Mouse (Mus musculus) embryonic facial prominence, embryonic 11.5 days (tissue): ENCODE results near the gene Bicra. TPM values are rescaled to one million over a fixed set of nuclear protein-coding genes. Genes with fewer than 3 reads are reported as not detected.

ENCODE experiments used
- ATAC-seq: fragments of 200-750 bp; cut with Nextera tagmentation; replicated peaks from 2 replicates; pipeline ENCODE4 v1.8.0; 2017; ENCODE audit warnings: low read depth; ENCODE audit not compliant: insufficient number of reproducible peaks, low FRiP score, low TSS enrichment
- DNase-seq: peaks from one replicate; pipeline ENCODE4 v3.0.0-alpha.2; 2015; ENCODE audit warnings: low spot score
- H3K27ac ChIP-seq: fragments of 300-500 bp; sonication (generic); replicated peaks from 2 replicates; pipeline ENCODE4 v1.5.1; 2014; ENCODE audit warnings: mild to moderate bottlenecking, low read depth, low read length, control low read depth
- H3K27me3 ChIP-seq: fragments of 300-500 bp; sonication (generic); 2 replicates; pipeline ENCODE4 v1.6.1; 2014; ENCODE audit warnings: mild to moderate bottlenecking, low read length, moderate library complexity, mixed read lengths; ENCODE audit not compliant: control insufficient read depth, insufficient read depth
- H3K36me3 ChIP-seq: fragments of 300-500 bp; sonication (generic); replicated peaks from 2 replicates; pipeline ENCODE4 v1.6.1; 2014; ENCODE audit warnings: low read depth, mild to moderate bottlenecking, low read length, moderate library complexity, mixed read lengths; ENCODE audit not compliant: control insufficient read depth, insufficient read depth
- H3K4me1 ChIP-seq: fragments of 300-500 bp; sonication (generic); 2 replicates; pipeline ENCODE4 v1.6.1; 2014; ENCODE audit warnings: low read length, mixed read lengths; ENCODE audit not compliant: control insufficient read depth, insufficient read depth
- H3K4me2 ChIP-seq: fragments of 300-500 bp; sonication (generic); 2 replicates; pipeline ENCODE4 v1.6.1; 2014; ENCODE audit warnings: low read depth, mild to moderate bottlenecking, control low read depth, low read length, moderate library complexity
- H3K4me3 ChIP-seq: fragments of 300-500 bp; sonication (generic); 2 replicates; pipeline ENCODE4 v1.5.1; 2014; ENCODE audit warnings: low read depth, low read length, control low read depth
- H3K9ac ChIP-seq: fragments of 300-500 bp; sonication (generic); replicated peaks from 2 replicates; pipeline ENCODE4 v1.6.1; 2014; ENCODE audit warnings: mild to moderate bottlenecking, control low read depth, low read length
- H3K9me3 ChIP-seq: fragments of 300-500 bp; sonication (generic); replicated peaks from 2 replicates; pipeline ENCODE4 v1.6.1; 2016; ENCODE audit warnings: mild to moderate bottlenecking, low read length, inconsistent platforms, mixed read lengths; ENCODE audit not compliant: control insufficient read depth
- WGBS: fragments of 180-500 bp; shearing (Covaris S2); extraction: QIAGEN DNeasy Blood & Tissue Kit; methylation state at CpG from one replicate; pipeline ENCODE4 v1.1.7; 2014; 5-methylcytosine and 5-hydroxymethylcytosine counted together
- polyA plus RNA-seq: library from polyadenylated mRNA; unstranded; fragments of >200 nt; fragmentation: Nextera tagmentation; extraction: Ambion mirVana; gene quantifications from 2 replicates; pipeline ENCODE4 v1.2.1, GENCODE M21; 2014

The Bicra gene
- polyA plus RNA-seq, 1 experiment from 2014 or later: 4.2 TPM

DNA sequence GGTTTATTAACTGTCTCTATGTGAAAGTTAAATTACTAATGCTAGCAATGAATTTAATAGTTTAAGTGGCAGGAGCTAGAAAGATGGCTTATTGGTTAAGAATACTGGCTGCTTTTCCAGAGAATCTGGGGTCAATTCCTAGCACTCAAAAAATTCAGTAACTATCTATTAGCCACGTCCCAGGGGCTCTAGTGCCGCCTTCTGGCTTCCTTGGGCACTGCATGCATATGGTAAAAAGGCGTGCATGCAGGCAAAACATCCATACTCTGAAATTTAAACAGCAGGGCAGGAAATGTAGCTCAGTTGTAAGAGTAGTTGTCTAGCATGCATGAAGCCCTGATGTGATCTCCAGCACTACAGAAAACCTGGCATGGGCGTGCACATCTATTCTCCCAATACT lies 15.8 kb upstream of the Bicra start:
- ATAC-seq (no peak), DNase-seq (no peak)
- H3K4me1 ChIP-seq: no peaks in the 10 kb centered on the region
- H3K9me3 ChIP-seq: 0 out of 2 replicates have a peak, but pooled peaks cover 3% of the 10 kb centered on the region
- no peaks in the 10 kb centered on the region for H3K36me3 ChIP-seq
- H3K4me3 ChIP-seq: no peak overlapping the region
- no peak overlapping the region for H3K4me2 ChIP-seq
- no peak overlapping the region for H3K9ac ChIP-seq
- H3K27ac ChIP-seq: no peak overlapping the region
- WGBS: 36% methylated on average over 4 of the region's 4 CpGs
- peaks cover 9% of the 10 kb centered on the region; the same call in 1 of the 2 replicates for H3K27me3 ChIP-seq

DNA sequence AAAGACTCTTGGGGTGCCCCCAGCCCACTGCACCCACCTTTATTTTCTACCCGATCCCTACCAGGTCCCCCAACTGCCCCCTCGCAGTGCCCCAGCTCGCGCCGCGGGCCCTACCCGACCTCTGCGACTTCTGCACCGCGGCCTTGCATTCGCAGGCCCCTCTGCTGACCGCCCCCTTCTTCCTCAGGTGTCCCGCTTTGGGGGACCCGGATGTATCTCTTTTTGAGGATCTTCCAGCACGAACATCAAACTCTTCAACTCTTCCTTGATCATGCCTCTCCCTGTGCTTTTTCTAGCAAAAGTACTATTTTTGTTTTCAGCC lies 14.3 kb upstream of the Bicra start:
- no peak for ATAC-seq
- Histone ChIP-seq H3K27ac (no peak overlapping the region), H3K9me3 (0 out of 2 replicates have a peak, but pooled peaks cover 3% of the 10 kb centered on the region), H3K4me2 (no peak overlapping the region), H3K36me3 (no peaks in the 10 kb centered on the region), H3K9ac (no peak overlapping the region), H3K4me1 (no peaks in the 10 kb centered on the region), H3K27me3 (peaks cover 9% of the 10 kb centered on the region; the same call in 1 of the 2 replicates), H3K4me3 (no peak overlapping the region)
- no peak for DNase-seq
- 80% methylated on average over 15 of the region's 15 CpGs for WGBS

DNA sequence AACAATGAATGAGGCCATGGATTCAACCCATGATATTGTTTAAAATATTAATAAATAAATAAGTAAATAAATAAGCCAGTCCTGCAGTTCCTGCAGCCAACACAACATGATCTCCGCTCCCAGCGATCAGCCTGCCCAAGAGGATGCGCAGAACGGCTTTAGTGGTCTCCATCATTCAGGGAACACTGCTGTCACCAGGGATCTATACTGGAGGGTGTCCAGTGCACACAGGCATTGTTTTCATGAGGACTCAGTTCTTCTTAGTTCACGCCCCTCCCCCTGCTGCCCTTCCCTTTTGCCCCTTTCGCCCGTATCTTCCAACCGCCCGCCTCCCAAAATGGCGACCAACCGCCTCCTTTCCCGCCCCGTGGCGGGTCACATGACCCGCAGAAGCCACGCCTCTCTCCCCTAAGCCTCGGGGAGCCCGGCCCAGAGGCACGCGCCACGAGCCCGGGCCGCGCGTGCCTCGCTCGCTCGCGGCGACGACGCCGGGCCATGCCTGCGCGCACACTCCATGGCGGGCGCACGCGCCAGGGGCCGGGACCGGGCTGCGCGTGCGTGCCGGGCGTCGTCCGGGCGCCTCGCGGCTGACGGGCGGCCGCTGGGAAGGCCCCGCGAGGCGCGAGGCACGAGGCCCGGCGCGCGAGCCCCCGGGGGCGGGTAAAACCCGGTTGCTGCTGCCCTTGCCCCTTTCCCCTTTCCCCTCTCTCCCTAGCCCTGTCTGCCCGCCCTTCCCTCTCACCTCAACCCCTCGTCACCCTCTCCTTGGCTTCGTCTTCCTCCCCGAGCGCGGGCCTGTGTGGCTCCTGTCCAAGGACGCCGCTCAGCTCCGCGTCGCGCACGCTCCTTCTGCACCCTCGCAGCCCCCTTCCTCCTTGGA lies 13.7 kb upstream of the Bicra start, which contains the start of gene Zfp541:
Zfp541 (plus strand) TSS at position 596 of the 880 bp plus-strand sequence.
- Histone ChIP-seq H3K36me3 (no peaks in the 10 kb centered on the region), H3K4me2 (peak within 1 kb of the TSS; percentile 13; the same call in 1 of the 2 replicates), H3K9ac (no peak within 1 kb of the TSS), H3K27me3 (peaks cover 9% of the 10 kb centered on the region; the same call in 1 of the 2 replicates), H3K9me3 (0 out of 2 replicates have a peak, but pooled peaks cover 3% of the 10 kb centered on the region), H3K4me1 (no peaks in the 10 kb centered on the region), H3K27ac (no peak within 1 kb of the TSS), H3K4me3 (no peak within 1 kb of the TSS)
- no peak for ATAC-seq
- peak; percentile 5 for DNase-seq
- WGBS: 52% methylated on average over 52 of the region's 80 CpGs

DNA sequence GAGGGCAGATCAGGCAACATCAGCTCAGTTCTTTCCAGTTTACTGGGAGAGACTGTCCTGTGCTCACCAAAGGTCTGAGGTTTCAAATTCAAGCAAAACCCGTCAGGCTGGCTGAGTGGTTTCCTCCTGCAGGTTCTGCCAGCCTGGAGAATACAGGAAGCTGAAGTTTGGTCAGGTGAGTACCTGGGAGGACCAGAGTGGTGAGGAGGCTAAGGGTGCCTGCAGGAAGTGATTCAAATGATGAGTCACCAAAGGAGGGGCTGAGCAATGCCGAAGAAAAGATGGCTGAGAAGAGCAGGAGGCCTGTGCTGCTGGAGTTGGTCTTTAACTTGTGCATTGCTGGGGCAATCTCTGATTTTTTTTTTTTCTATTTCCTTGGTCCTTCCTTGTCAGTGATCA lies 9.4 kb upstream of the Bicra start:
- no peak for DNase-seq
- no peak overlapping the region for H3K27ac ChIP-seq
- H3K27me3 ChIP-seq: peaks cover 7% of the 10 kb centered on the region; the same call in 1 of the 2 replicates
- no peak overlapping the region for H3K4me2 ChIP-seq
- no peak overlapping the region for H3K4me3 ChIP-seq
- WGBS: 72% methylated on average over 2 of the region's 2 CpGs
- H3K9me3 ChIP-seq: 0 out of 2 replicates have a peak, but pooled peaks cover 3% of the 10 kb centered on the region
- H3K4me1 ChIP-seq: no peaks in the 10 kb centered on the region
- H3K36me3 ChIP-seq: no peaks in the 10 kb centered on the region
- ATAC-seq: no peak
- H3K9ac ChIP-seq: no peak overlapping the region

DNA sequence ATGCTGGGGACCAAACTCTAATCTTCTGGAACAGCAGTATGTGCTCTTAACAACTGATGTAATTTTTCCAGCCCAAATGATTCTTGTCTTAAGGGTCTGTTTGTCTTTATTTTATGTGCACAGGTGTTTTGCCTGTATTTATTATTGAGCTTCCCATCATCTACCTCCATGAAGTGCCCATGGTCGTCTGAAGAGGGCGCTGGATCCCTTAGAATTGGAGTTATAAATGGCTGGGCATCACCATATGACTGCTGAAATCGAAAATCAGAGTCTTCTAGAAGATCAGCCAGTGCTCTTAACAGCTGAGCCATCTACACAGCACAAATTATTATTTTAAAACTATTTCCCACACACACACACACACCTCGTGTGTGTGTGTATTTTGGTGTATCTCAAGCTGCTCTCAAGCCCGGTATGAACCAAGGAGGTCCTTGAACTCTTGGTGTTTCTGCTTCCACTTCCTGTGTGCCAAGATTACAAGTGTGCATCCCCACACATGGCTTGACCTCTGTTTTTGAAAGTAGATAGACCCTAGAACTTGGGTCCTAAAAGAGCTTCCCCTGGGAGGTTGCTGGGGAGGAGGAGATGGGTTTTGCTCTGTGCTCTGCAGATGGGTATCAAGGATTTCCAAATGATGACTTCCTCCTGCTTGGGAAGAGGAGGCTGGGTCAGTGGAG lies 8.9 kb upstream of the Bicra start:
- Histone ChIP-seq H3K9me3 (0 out of 2 replicates have a peak, but pooled peaks cover 3% of the 10 kb centered on the region), H3K4me2 (no peak overlapping the region), H3K27ac (no peak overlapping the region), H3K36me3 (no peaks in the 10 kb centered on the region), H3K4me1 (0 out of 2 replicates have a peak, but pooled peaks cover 2% of the 10 kb centered on the region), H3K4me3 (no peak overlapping the region), H3K27me3 (peaks cover 2% of the 10 kb centered on the region; the same call in 1 of the 2 replicates), H3K9ac (no peak overlapping the region)
- ATAC-seq: no peak
- peak; percentile 26 for DNase-seq
- 31% methylated on average over 5 of the region's 5 CpGs for WGBS

DNA sequence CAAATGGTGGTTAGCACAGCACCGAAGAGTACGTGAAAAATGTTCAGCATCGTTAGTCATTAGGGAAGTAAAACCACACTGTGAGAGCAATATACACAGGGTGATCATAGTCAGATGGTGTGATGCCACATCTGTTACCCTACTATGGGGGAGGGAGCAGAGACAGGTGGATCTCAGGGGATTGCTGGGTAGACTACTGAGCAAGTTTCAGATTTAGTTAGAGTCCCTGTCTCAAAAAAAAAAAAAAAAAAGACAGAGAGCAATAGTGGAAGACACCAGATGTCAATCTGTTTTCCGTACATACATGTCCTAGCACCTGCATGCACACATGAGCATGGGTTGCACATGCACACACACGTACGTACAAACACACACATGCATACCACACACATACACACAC lies 7.9 kb upstream of the Bicra start:
- no peaks in the 10 kb centered on the region for H3K36me3 ChIP-seq
- no peaks in the 10 kb centered on the region for H3K9me3 ChIP-seq
- no peaks in the 10 kb centered on the region for H3K27me3 ChIP-seq
- H3K4me1 ChIP-seq: 0 out of 2 replicates have a peak, but pooled peaks cover 2% of the 10 kb centered on the region
- H3K27ac ChIP-seq: no peak overlapping the region
- ATAC-seq (no peak), DNase-seq (no peak)
- no peak overlapping the region for H3K4me3 ChIP-seq
- 90% methylated on average over 6 of the region's 6 CpGs for WGBS
- H3K9ac ChIP-seq: no peak overlapping the region
- no peak overlapping the region for H3K4me2 ChIP-seq

DNA sequence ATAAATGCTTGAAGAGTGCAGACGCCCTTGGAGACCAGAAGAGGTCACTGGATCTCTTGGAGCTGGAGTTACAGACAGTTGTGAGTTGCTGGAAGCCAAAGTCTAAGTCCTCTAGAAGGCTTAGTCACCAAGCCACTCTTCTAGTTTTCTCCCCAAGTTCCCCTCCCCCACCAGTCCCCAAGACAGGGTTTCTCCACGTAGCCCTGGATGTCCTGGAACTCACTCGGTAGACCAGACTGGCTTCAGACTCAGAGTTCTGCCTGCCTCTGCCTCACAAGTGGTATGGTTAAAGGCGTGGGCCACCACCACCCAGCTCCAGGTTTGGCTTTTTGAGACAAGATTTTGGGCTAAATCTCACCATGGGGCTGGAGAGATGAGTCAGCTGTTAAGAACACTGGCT lies 7.2 kb upstream of the Bicra start:
- DNase-seq: no peak
- ATAC-seq: no peak
- H3K4me2 ChIP-seq: no peak overlapping the region
- no peaks in the 10 kb centered on the region for H3K27me3 ChIP-seq
- H3K27ac ChIP-seq: no peak overlapping the region
- no peaks in the 10 kb centered on the region for H3K9me3 ChIP-seq
- 0 out of 2 replicates have a peak, but pooled peaks cover 2% of the 10 kb centered on the region for H3K4me1 ChIP-seq
- no peak overlapping the region for H3K9ac ChIP-seq
- no peak overlapping the region for H3K4me3 ChIP-seq
- no peaks in the 10 kb centered on the region for H3K36me3 ChIP-seq
- WGBS: 59% methylated on average over 4 of the region's 4 CpGs
